Mouse (Mus musculus): ENCODE results near the gene Slc6a20a. TPM values are rescaled to one million over a fixed set of nuclear protein-coding genes. Genes with fewer than 3 reads are reported as not detected.

The Slc6a20a gene
- 4.0 and 5.8 TPM in 2 replicates for polyA plus RNA-seq (2012; rRNA removed)

GRCm38 (mm10) chr9:123678327-123679105 is at the start of gene Slc6a20a, which contains the start of gene Ccr9:
Slc6a20a (minus strand) TSS chr9:123678885.
Ccr9 (plus strand) TSS chr9:123678439.

GRCm38 (mm10) chr9:123717186-123718008 is 38.7 kb upstream of the Slc6a20a start, which contains the start of gene Lztfl1:
Lztfl1 (minus strand) TSS chr9:123717697.

GRCm38 (mm10) chr9:123632281-123632680 is 46.4 kb downstream of the Slc6a20a start, which contains the start of gene Slc6a20b:
Slc6a20b (minus strand) TSS chr9:123632565.

Other genes starting within 250 kb of the Slc6a20a start
- gene Limd1, start 200.2 kb downstream of the Slc6a20a start, polyA plus RNA-seq (2012; rRNA removed): 41.3 and 42.5 TPM in 2 replicates
- 3.8 and 4.2 TPM in 2 replicates for gene Sacm1l, start 149.1 kb downstream of the Slc6a20a start, polyA plus RNA-seq (2012; rRNA removed)
- 0.06 TPM in 2 replicates for gene Slc6a20b, start 46.3 kb downstream of the Slc6a20a start, polyA plus RNA-seq (2012; rRNA removed)
- gene Ccr9, start 446 bp downstream of the Slc6a20a start, polyA plus RNA-seq (2012; rRNA removed): 0.31 and 0.64 TPM in 2 replicates
- 0.87 and 1.1 TPM in 2 replicates for gene Lztfl1, start 38.8 kb upstream of the Slc6a20a start, polyA plus RNA-seq (2012; rRNA removed)
- gene Cxcr6, start 127.6 kb upstream of the Slc6a20a start, polyA plus RNA-seq (2012; rRNA removed): 0.35 and 0.80 TPM in 2 replicates
- gene Fyco1, start 173.0 kb upstream of the Slc6a20a start, polyA plus RNA-seq (2012; rRNA removed): 4.3 and 6.0 TPM in 2 replicates
- 0.19 and 0.22 TPM in 2 replicates for gene Xcr1, start 183.1 kb upstream of the Slc6a20a start, polyA plus RNA-seq (2012; rRNA removed)